Mouse (Mus musculus): ENCODE measurements around the gene Vangl2. TPM values are rescaled to one million over a fixed set of nuclear protein-coding genes. Genes with fewer than 3 reads are reported as not detected.

Gene Vangl2
- total RNA-seq, 2 experiments from 2014 or later: 10.2 to 13.7 TPM

DNA sequence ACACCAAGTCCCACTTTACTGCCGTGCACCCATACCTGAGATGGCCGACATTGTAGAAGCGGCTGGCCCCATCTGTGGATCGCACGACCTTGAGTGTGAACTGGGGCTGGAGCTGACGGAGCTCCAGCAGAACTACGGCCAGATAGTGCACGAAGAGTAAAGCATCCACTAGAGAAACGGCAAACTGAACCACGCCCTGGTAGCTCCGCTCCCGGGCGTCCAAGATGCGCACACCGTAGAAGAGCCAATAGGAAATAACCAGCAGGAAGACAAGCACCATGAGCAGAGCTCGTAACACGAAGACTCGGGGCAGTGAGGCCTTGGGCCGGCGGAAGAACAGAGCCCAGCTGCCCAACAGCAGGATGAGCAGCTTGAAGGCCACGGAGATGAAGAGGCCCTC, 18.8 kb downstream of the Vangl2 start:
- no peak for DNase-seq (ENCODE audit: low spot score in 2 of 2)

DNA sequence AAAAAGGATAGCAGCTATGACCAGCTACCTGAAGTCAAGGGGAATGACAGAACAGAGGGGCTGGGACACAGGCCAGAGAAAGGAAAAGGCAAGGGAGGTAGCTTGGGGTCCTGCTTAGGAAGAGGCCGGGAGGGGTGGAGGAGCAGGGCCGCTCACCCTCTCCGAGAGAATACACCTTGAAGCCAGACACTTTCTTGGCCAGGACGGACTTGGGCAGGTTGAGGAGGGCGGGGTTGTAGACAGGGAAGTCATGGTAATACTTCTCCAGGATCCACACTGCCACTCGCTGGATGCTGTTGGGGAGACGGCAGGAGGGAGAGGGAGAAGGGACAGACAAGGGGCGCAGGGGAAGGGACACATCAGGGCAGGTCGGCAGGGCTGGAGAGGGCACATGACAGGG, 19.9 kb downstream of the Vangl2 start:
- DNase-seq (ENCODE audit: low spot score in 2 of 2): no peak

DNA sequence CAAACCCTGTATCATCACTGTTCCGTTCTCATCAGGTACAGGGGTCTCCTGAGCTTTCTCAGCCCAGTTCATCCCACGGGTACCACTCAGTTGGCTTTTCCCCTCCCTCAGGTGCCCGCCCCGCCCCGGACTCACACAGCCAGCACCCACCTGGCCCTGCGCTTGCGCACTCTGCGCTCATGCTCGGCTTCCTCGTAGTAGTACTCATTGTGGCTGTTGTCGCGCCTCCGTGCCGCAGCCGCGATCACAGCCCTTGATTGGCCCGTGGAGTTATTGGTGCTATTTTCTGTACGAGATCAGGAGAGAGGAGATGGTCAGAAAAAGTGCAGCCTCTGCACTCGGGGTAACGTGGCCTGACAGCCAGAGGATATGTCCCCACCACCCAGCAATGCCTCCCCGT, 20.5 kb downstream of the Vangl2 start:
- DNase-seq (ENCODE audit: low spot score in 2 of 2): no peak

DNA sequence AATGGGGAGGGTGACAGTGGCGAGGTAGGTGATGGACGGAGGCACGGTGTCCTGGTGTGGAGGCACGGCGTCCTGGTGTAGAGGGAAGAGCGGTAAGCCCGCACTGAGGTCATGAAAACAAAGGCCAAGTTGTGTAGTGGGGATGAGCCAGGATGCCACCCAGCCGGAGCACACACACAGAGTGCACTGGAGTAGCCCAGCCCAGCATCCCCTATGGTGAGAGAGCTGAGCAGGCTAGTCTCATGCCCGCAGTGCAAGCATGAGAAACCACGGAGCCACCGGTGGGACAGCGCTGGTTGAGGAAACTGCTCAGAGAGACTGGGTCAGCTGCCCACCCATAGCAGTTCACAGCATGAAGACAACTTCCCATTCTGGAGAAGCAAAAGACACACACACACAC, 26.6 kb downstream of the Vangl2 start:
- no peak for DNase-seq (ENCODE audit: low spot score in 2 of 2)

DNA sequence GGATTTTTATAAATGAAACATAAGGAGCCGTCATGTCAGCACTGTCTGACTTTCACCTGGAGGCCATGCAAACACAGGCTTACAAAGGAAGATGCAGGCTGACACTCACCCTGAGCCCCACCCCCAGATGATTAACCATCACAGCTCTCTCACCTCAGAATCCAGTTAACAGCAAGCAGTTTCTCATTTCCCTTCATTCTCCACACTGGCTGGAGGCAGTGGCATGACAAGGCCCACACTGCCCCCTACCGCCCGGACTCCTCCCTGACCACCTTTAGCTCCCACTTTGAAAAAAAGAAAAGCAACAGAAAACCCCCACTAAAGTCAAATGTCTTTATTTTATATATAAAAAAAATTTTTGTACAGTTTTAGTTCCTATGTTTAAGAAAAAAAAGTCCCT, 27.6 kb downstream of the Vangl2 start:
- peak; percentile 73 to 80 for DNase-seq (ENCODE audit: low spot score in 2 of 2)

DNA sequence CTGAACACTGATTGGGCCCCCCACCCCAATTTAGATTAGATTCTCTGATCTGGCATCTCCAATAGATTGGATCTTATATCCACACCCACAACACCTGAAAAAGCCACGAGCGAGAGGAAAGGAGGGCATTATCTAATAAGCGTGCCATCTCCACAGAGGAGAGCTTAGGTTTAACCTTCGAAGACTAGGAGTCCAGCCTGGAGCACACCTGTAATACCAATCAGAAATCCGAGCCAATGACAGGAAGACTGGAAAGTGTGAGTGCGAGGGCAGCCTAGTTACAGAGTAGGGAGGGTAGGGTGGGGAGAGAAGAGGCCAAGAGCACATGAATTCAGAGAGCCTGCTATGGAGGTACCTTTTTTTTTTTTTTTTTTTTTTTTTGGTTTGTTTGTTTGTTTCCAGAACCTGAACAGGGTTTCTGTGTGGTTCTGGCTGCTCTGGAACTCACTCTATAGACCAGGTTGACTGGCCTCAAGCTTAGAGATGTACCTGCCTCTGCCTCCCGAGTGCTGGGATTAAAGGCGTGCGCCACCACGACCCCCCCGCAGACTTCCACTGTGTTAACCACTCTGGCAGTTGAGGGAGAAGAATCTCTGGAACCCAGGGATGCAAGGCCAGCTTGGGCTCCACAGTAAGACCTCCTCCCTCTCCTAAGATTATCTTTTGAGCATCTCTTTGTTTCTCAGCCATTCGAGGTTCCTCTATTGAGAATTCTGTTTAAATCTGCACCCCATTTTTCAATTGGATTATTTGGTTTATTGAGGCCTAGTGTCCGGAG, 29.2 kb downstream of the Vangl2 start:
- no peak for DNase-seq (ENCODE audit: low spot score in 2 of 2)

DNA sequence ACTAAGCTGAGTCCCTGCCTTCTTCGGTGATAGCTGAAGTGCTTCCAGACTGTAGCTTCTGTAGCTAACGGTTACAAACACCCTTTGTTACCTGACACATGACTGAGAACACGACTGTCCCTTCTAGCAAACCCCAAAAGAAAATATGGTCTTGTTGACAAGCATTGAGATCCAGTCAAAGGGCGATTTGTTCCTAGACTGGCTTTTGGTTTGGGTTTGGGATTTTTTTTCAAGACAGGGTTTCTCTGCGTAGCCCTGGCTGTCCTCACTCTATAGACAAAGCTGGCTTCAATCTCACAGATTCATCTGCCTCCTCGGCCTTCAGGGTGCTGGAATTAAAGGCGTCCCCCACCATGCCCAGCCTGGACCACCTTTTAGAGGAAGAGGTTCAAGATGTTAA, 31.5 kb downstream of the Vangl2 start:
- DNase-seq (ENCODE audit: low spot score in 2 of 2): no peak

DNA sequence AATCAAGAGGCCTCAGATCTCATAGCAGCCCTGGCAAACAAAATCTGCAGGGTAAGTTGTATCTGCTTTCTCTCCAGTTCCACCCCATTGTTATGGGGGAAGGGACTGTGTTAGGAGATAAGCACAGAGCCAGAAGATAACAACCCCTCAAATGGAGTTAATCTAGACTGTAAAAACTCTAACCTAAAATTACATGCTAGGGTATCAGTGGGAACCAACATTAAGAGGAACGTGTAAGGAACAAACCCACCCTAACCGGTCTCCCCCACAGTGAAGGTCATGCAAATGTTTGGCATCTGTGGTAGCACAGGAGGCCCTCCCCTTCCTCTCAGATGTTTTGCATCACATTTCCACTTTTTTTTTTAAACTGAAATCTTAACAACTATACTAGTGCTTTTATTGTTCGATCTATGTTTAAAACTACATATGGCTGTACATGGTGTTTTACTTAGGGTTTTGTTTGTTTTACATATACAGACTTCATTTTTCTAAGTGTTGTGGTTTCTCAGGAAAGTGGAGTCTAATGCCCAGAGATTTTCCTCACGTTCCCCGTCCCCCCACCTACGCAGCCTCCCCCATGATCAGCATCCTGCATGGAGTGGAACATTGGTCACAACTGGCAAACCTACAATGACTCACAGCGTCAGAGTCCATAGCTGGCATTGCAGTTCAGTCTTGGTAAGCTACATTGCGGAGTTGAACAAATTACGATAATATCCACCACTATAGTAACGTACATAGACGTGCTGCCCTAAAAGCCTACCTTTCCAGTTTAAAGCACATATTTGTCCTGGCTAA, 33.1 kb downstream of the Vangl2 start:
- no peak for DNase-seq (ENCODE audit: low spot score in 2 of 2)

DNA sequence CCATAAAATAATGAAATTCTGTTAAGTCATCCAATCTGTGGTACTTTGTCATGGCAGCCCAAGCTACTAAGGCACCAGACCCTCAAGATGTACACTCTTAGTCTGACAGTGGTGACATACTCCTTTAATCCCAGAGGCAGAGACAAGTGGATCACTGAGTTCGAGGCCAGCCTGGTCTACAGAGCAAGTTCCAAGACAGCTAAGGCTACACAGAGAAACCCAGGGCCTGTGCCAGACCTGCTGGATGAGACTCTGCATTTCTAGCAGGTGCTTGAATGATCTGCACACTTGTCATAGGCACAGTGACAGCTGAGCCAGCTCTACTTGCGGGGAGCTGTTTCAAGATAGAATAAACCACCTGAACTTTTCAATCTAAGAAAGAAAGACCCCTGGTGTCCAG, 33.7 kb downstream of the Vangl2 start:
- DNase-seq (ENCODE audit: low spot score in 2 of 2): no peak

DNA sequence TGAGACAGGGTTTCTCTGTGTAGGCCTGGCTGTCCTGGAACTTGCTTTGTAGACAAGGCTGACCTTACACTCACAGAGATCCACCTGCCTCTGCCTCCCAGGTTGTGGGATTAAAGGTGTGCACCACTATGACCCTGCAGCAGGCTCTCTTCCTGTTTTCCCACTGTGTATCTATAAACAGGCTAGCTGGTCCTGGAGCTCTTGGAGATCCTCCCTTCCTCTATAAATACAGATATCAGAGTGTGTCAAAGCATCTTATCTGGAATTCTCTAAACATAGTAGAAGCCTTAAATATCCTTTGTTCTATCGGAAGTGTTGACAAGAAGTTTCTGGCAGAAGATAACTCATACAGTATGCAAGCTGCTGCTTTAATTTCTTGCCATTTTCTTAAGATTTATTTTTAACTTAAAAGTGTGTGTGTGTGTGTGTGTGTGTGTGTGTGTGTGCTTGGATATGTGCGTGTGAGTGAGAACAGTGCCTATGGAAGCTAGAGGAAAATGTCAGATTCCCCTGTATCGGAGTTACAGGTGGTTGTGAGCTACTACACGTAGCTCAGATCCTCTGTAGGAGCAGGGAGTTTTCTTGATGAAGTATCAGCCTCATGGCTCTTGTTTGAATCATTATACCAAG, 35.2 kb downstream of the Vangl2 start:
- DNase-seq (ENCODE audit: low spot score in 2 of 2): no peak

DNA sequence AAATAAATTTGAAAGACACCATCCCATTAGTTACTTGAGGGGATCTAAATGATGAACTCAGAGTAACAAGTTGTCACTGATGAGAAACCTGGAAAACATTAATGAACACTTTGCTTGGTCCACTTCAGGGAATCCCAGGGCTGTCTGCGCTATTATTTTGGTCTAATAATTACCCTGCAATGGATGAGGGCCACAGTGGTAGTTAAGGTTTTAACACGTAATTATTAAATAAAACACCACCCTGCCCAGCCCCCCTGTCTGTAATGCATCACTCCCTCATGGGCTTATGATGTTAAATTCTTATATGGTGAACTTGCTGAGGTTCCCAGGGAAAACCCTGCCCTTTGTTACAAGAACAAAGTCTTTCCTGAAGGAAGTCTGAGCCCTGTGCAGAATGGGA, 36.4 kb downstream of the Vangl2 start:
- DNase-seq (ENCODE audit: low spot score in 2 of 2): no peak

DNA sequence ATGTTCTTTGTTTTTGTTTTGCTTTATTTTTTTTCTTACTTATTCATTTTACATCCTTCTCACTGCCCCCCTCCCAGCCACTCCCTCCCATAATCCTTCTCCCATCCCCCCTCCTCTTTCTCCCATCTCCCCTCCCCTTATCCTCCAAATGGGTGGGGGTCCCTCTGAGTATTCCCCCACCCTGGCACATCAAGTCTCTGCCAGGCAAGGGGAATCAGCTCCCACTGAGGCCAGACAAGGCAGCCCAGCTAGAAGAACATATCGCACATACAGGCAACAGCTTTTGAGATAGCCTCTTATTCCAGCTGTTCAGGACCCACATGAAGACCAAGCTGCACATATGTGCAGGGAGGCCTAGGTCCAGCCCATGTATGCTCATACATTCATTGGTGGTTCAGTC, 44.1 kb downstream of the Vangl2 start:
- no peak for DNase-seq (ENCODE audit: low spot score in 2 of 2)

DNA sequence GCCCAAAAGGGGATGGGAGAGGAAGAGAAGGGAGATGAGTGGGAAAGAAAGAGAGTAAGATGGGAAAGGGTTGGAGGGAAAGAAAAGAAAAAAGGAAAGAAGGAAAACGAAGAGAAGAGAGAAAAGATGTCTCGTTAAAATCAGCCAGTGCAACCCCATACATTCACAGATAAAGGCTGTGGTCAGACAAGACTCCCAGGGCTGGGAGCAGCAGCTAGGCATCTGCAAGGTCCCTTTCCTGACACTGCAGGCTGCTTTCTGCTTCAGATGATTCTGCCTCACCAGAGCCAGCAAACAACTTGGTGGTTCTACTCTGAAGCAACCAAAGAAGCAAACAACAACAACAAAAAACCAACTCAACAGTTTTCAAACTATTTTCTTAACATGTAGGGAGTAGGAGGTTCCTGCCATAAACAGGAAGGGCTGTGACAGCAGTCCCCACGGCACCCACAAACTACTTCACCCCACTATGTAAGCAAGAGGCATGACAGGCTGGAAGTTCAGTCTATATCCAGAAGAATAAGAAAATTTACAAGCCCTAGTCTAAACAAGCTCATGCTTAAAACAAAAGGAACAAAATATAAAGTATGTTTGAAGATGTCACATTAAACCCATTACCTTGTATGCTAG, 44.8 kb downstream of the Vangl2 start:
- DNase-seq (ENCODE audit: low spot score in 2 of 2): no peak

DNA sequence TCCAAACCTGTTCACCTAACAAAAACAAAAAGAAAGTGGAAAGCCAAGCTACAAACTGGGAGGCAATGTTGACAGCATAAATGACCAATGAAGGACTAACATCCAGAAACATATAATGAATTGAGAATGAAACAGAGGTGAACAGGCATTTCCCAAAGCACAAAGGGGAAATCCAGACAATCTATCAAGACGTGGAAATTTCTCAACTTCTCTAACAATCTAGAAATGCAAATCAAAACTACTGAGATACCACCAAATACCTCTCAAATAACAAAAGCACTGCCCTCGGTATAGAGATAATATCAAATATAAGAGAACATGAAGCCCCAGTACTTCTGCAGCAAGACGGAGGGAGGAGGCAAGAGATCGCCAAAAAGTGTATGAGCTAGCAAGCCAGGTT, 45.5 kb downstream of the Vangl2 start:
- no peak for DNase-seq (ENCODE audit: low spot score in 2 of 2)

DNA sequence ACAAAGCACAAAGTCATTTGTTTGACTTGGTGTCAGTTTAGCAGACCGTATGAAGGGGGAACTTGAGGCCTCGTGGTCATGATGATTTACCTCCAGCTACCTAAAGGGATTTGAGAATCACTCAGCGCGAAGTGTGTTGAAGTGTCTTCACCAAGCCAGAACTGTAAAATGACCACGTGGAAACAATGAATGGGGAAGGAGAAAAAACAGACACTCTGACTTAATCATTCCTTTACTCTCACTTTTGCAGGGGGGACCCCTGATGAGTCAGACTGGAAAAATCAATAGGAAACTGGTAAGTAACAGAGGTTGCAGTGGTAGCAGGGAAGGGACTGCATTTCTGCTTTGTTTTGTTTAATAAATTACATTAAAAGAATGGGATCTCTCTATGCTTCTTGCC, 46.1 kb downstream of the Vangl2 start:
- DNase-seq (ENCODE audit: low spot score in 2 of 2): no peak

DNA sequence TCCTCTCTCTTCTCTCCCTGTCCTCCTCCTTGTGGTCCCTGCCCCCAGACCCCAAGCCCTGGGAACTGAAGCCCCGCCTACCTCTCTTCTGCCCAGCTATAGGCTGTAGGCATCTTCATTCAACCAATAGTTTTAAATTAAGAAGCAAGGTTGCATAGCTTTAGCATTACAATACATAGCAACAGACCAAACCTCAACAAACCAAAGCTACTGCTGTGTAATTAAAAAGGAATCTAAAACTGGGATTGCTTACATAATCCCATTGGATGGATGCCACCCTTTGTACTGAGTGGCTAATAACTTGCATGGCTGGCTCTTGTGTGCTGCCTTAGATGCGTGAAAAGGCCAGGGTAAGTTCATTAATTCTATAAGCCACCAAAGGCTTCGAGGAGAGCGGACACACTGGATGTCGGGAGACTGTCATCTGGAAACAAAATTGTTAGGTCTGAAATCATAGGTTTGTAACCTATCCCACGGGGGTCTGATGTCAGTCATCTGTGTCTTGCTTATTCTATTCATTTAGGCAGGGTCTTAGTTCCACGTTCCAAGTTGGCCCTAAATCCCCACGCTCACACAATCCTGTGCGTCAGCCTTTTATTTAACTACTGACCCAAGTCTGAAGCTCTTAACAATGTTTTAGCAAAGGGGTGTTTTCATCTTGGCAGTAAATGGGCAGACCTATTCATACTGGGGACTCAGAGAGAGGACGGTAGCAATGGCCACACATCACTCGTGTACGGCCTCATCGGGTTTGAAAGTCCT, 48.1 kb downstream of the Vangl2 start:
- no peak for DNase-seq (ENCODE audit: low spot score in 2 of 2)

DNA sequence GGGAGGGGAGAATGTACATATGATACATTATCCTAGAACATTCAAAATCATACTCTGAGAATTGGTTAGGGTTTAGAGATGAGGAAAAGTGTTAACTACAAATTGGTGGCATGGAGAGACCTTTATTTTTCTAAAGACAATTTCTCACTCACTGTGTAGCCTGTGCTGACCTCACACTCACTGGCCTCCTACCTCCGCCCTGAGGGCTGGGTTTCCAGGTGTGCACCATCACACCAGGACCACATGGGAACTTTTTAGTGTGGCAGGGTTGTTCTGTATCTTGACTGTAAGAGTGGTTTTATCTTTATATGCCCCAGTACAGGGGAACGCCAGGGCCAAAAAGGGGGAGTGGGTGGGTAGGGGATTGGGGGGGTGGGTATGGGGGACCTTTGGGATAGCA, 50.4 kb downstream of the Vangl2 start:
- DNase-seq (ENCODE audit: low spot score in 2 of 2): no peak

DNA sequence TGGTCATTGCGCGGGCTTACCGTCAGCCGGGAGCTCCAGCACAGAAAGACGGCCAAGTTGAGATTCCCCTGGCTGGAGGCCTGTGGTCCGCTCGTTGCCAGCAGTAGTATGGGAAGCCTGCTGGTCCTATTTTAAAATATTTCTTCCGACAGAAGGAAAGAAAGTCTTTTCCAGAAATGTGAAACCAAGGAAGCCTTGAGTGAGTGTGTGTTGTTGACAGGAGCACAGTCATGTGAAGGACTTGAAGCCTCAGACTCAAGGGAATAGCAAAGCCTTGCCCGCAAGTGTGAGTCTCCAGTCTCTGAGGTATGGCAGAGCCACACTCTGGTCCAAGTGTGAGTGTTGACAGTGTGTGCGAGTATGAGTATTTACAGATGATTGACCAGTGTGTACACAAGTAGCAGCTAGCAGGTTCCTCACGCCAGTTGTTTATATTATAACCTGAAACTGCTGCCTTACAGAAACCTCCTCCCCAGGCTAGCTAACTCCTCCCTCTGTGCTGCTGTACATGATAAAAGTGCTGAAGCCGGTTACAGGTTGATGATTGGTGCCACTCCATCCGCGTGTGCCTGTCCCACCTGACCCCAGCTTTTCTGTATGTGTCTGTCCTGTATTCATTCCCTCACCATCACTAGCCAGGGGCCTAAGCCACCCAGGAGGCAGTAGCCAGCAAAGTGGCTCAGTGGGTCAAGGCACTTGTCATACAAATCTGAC, 51.3 kb downstream of the Vangl2 start:
- no peak for DNase-seq (ENCODE audit: low spot score in 2 of 2)

DNA sequence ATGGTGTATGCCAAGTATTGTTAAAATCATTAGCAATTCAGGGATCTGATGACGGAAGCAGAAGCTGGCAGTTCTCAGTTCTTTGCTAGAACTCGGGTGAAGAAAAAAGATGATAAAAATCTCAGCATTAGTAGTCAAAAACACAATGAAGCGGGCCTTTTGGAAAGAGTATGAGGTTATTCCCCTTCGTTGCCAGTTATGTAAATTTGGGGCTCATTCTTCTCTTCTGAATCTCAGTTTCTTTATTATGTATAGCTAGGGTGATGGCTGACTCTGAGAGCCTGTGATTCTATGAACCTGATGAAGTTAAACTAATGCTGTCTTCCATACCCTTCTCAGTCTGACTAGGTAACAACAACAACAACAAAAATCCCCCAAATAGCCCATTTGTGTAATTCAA, 52.4 kb downstream of the Vangl2 start:
- no peak for DNase-seq (ENCODE audit: low spot score in 2 of 2)

DNA sequence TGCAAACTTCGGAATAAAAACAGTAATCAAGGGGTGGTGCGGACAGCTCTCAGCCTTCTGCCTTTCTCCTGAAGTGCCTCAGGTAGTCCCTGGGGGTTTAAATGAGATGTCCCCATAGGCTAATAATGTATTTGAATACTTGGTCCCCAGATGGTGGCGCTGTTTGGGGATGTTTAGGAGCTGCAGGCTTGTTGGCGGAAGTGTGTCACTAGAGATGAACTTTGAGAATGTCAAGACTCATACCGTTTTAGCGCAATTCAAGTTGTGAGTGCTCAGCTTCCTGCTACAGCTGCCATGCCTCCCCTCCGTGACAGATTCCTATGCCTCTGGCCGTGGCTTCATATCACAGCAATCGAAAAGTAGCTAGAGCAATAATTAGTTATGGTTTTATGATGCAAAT, 52.9 kb downstream of the Vangl2 start:
- no peak for DNase-seq (ENCODE audit: low spot score in 2 of 2)

Data from left cerebral cortex, adult 18-20 months (tissue).